Mouse (Mus musculus): Measurements from ENCODE around the gene Spc24. TPM values are rescaled to one million over a fixed set of nuclear protein-coding genes. Genes with fewer than 3 reads are reported as not detected.

Gene Spc24
- polyA plus RNA-seq, 1 experiment from 2014 or later: 173 TPM

DNA sequence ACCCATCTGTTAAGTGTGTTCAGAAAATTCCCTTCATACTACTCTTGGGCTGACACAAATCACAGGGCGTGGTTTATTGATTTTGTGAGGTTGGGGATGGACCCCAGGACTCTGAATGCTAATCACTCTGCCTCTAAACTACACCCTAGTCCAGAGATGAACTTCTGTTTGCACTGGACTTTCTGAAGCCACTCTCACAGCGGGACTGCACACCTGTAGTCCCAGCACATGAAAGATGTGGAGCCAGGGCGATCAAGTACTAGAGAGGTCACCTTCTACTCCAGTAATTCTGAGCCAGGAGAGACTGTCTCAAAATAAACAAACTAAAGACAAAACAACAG, 38.9 kb upstream of the Spc24 start:
- H3K9ac ChIP-seq: no peak overlapping the region
- H3K9me3 ChIP-seq (ENCODE audit: low read depth, low read length): no peaks in the 10 kb centered on the region
- peak overlapping the region; percentile 83 for H3K4me3 ChIP-seq (ENCODE audit: low read depth, low read length)
- peaks cover 43% of the 10 kb centered on the region for H3K36me3 ChIP-seq (ENCODE audit: insufficient read depth)
- DNase-seq: no peak
- TF ChIP-seq CTCF (IDR thresholded peaks at IDR 0.05; ENCODE audit: low read depth): no peak
- H3K4me2 ChIP-seq: peak overlapping the region; percentile 74
- WGBS: 40% methylated on average over 3 of the region's 3 CpGs
- H3K27ac ChIP-seq (ENCODE audit: low read depth): peak overlapping the region; percentile 96
- H3K27me3 ChIP-seq (ENCODE audit: insufficient read depth, low read length): no peaks in the 10 kb centered on the region
- ATAC-seq (ENCODE audit: insufficient read depth): no peak
- H3K4me1 ChIP-seq (ENCODE audit: insufficient read depth): peaks cover 11% of the 10 kb centered on the region; the same call in 1 of the 2 replicates

- H3K27ac ChIP-seq (ENCODE audit: low read depth): peak within 1 kb of the TSS; percentile 96
- peaks cover 15% of the 10 kb centered on the region; the same call in 1 of the 2 replicates for H3K4me1 ChIP-seq (ENCODE audit: insufficient read depth)
- H3K4me2 ChIP-seq: peak within 1 kb of the TSS; percentile 74
- H3K9me3 ChIP-seq (ENCODE audit: low read depth, low read length): no peaks in the 10 kb centered on the region
- no peaks in the 10 kb centered on the region for H3K27me3 ChIP-seq (ENCODE audit: insufficient read depth, low read length)
- DNase-seq (peak; percentile 94), ATAC-seq (ENCODE audit: insufficient read depth) (peak; percentile 87)
- H3K9ac ChIP-seq: peak within 1 kb of the TSS; percentile 92
- no peak for TF ChIP-seq CTCF (IDR thresholded peaks at IDR 0.05; ENCODE audit: low read depth)
- under 1% methylated on average over 52 of the region's 52 CpGs for WGBS
- peaks cover 45% of the 10 kb centered on the region for H3K36me3 ChIP-seq (ENCODE audit: insufficient read depth)
- H3K4me3 ChIP-seq (ENCODE audit: low read depth, low read length): peak within 1 kb of the TSS; percentile 83
Observed at GRCm38 (mm10) chr9:21798345-21799009, 38.4 kb upstream of the Spc24 start, which contains the start of gene Kank2. Gene Kank2, minus strand, starts transcription at chr9:21798744.

- Histone ChIP-seq H3K27me3 (ENCODE audit: insufficient read depth, low read length) (no peaks in the 10 kb centered on the region), H3K36me3 (ENCODE audit: insufficient read depth) (peaks cover 49% of the 10 kb centered on the region), H3K4me1 (ENCODE audit: insufficient read depth) (peaks cover 15% of the 10 kb centered on the region; the same call in 1 of the 2 replicates), H3K27ac (ENCODE audit: low read depth) (peak overlapping the region; percentile 96), H3K4me3 (ENCODE audit: low read depth, low read length) (peak overlapping the region; percentile 83), H3K9me3 (ENCODE audit: low read depth, low read length) (no peaks in the 10 kb centered on the region), H3K4me2 (peak overlapping the region; percentile 74), H3K9ac (peak overlapping the region; percentile 92)
- under 1% methylated on average over 26 of the region's 26 CpGs for WGBS
- ATAC-seq (ENCODE audit: insufficient read depth) (peak; percentile 79), DNase-seq (peak; percentile 85)
- TF ChIP-seq CTCF (IDR thresholded peaks at IDR 0.05; ENCODE audit: low read depth): no peak
Observed at GRCm38 (mm10) chr9:21797921-21798344, 37.8 kb upstream of the Spc24 start.

GRCm38 (mm10) chr9:21796919-21797318, 36.8 kb upstream of the Spc24 start:
- peak overlapping the region; percentile 83 for H3K4me3 ChIP-seq (ENCODE audit: low read depth, low read length)
- peak overlapping the region; percentile 41 for H3K9ac ChIP-seq
- H3K27me3 ChIP-seq (ENCODE audit: insufficient read depth, low read length): no peaks in the 10 kb centered on the region
- H3K4me2 ChIP-seq: peak overlapping the region; percentile 74
- H3K4me1 ChIP-seq (ENCODE audit: insufficient read depth): peaks cover 20% of the 10 kb centered on the region
- ATAC-seq (ENCODE audit: insufficient read depth) (no peak), DNase-seq (no peak)
- H3K9me3 ChIP-seq (ENCODE audit: low read depth, low read length): no peaks in the 10 kb centered on the region
- H3K27ac ChIP-seq (ENCODE audit: low read depth): peak overlapping the region; percentile 96; the same call in 1 of the 2 replicates
- no peak for TF ChIP-seq CTCF (IDR thresholded peaks at IDR 0.05; ENCODE audit: low read depth)
- WGBS: 49% methylated on average over 3 of the region's 3 CpGs
- H3K36me3 ChIP-seq (ENCODE audit: insufficient read depth): peaks cover 55% of the 10 kb centered on the region

DNA sequence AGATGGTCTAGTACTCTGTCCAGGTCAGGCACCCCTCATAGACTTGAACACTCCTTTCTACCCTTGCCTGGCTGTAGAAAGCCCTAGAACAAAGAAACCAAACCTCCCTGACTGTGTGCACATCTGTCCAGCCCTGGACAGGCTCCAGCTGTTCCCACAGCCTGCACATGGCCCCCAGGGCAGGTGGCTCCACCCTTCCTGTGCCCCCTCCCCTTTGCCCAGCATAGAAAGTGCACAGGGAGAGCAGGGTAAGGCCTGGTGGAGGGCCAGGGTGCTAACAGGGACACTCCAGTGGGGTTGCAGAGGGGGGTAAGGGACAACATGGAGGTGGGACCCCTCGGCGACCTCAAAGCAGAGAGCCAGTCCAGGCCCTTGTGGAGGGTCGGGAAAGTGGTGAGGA, 36.2 kb upstream of the Spc24 start:
- Histone ChIP-seq H3K36me3 (ENCODE audit: insufficient read depth) (peaks cover 55% of the 10 kb centered on the region), H3K4me3 (ENCODE audit: low read depth, low read length) (peak overlapping the region; percentile 83; the same call in 1 of the 2 replicates), H3K27me3 (ENCODE audit: insufficient read depth, low read length) (no peaks in the 10 kb centered on the region), H3K9ac (peak overlapping the region; percentile 6), H3K27ac (ENCODE audit: low read depth) (peak overlapping the region; percentile 96; the same call in 1 of the 2 replicates), H3K9me3 (ENCODE audit: low read depth, low read length) (no peaks in the 10 kb centered on the region), H3K4me1 (ENCODE audit: insufficient read depth) (peaks cover 25% of the 10 kb centered on the region), H3K4me2 (peak overlapping the region; percentile 74)
- ATAC-seq (ENCODE audit: insufficient read depth) (no peak), DNase-seq (peak; percentile 53)
- no peak for TF ChIP-seq CTCF (IDR thresholded peaks at IDR 0.05; ENCODE audit: low read depth)
- WGBS: 29% methylated on average over 3 of the region's 3 CpGs

GRCm38 (mm10) chr9:21795579-21795978, 35.5 kb upstream of the Spc24 start:
- Histone ChIP-seq H3K27me3 (ENCODE audit: insufficient read depth, low read length) (no peaks in the 10 kb centered on the region), H3K4me2 (peak overlapping the region; percentile 74), H3K4me1 (ENCODE audit: insufficient read depth) (peaks cover 25% of the 10 kb centered on the region), H3K9ac (peak overlapping the region; percentile 6; the same call in 1 of the 2 replicates), H3K4me3 (ENCODE audit: low read depth, low read length) (peak overlapping the region; percentile 83; the same call in 1 of the 2 replicates), H3K36me3 (ENCODE audit: insufficient read depth) (peaks cover 51% of the 10 kb centered on the region), H3K9me3 (ENCODE audit: low read depth, low read length) (no peaks in the 10 kb centered on the region), H3K27ac (ENCODE audit: low read depth) (peak overlapping the region; percentile 96; the same call in 1 of the 2 replicates)
- ATAC-seq (ENCODE audit: insufficient read depth) (no peak), DNase-seq (no peak)
- no peak for TF ChIP-seq CTCF (IDR thresholded peaks at IDR 0.05; ENCODE audit: low read depth)
- 72% methylated on average over 5 of the region's 5 CpGs for WGBS

GRCm38 (mm10) chr9:21794925-21795324, 34.8 kb upstream of the Spc24 start:
- H3K27me3 ChIP-seq (ENCODE audit: insufficient read depth, low read length): no peaks in the 10 kb centered on the region
- H3K4me3 ChIP-seq (ENCODE audit: low read depth, low read length): no peak overlapping the region
- H3K9me3 ChIP-seq (ENCODE audit: low read depth, low read length): no peaks in the 10 kb centered on the region
- peaks cover 54% of the 10 kb centered on the region for H3K36me3 ChIP-seq (ENCODE audit: insufficient read depth)
- no peak overlapping the region for H3K27ac ChIP-seq (ENCODE audit: low read depth)
- TF ChIP-seq CTCF (IDR thresholded peaks at IDR 0.05; ENCODE audit: low read depth): no peak
- ATAC-seq (ENCODE audit: insufficient read depth) (no peak), DNase-seq (no peak)
- H3K4me2 ChIP-seq: no peak overlapping the region
- H3K4me1 ChIP-seq (ENCODE audit: insufficient read depth): peaks cover 25% of the 10 kb centered on the region
- H3K9ac ChIP-seq: no peak overlapping the region
- WGBS: 95% methylated on average over 25 of the region's 25 CpGs

Measured in lung, embryonic 14.5 days (tissue).